Comparison of ENCODE assay signal across 2 mouse cellular contexts in the genomic region with DNA sequence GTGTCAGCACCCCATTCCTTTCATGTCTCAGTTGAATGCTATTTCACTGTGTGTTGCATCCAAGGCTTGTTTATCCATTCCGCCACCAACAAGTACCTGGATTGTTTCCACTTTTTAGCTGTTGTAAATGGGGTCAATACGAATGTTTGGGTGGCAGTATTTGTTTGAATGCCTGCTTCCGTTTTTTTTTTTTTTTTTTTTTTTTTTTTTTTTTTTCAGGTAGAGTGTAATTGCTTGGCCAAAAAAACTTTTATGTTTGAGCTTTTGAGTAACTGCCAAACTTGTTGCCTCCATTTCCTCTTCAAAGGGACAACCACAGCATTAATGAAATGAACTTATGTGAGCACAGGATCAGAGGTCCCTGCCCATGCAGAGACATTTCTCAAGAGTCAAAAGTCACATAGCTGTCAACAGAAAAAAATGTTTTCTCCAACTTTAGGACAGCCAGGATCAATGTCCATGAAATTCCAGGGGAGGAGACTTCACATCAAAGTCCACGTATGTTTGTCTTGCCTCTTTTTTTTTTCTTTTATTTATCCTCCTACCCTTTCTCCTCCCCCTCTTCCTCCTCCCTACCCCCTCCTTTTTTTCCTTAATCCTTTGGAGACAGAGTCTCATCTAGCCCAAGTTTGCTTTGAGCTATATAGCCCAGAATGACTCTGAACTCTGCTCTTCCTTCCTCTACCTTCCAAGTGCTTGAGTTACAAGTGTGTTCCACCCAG.
A peak's percentile ranks its signal among the peaks of the same experiment; 100 is the strongest.
TF ChIP-seq lines count a peak whose summit lies in the region.

No protein-coding gene starts in this region.

TF ChIP-seq in CH12.LX, 34 proteins besides CTCF, POLR2A, EP300 and RAD21:
- TF ChIP-seq ZNF384 (IDR thresholded peaks at IDR 0.05; ENCODE audit: low read depth, low read length) (peak; percentile 77), SMC3 (IDR thresholded peaks at IDR 0.05; ENCODE audit: low read depth, low read length) (no peak)

TF ChIP-seq in MEL, 35 proteins besides CTCF, POLR2A, EP300 and RAD21:
- peak; percentile 85 for TF ChIP-seq ZNF384 (IDR thresholded peaks at IDR 0.05; ENCODE audit: low read depth, low read length)
- TF ChIP-seq MXI1 (IDR thresholded peaks at IDR 0.05; ENCODE audit: low read depth, low read length), result no peak
